Mouse (Mus musculus) heart, embryonic 16.5 days (tissue): ENCODE data around the gene Ppm1h. TPM values are rescaled to one million over a fixed set of nuclear protein-coding genes. Genes with fewer than 3 reads are reported as not detected.

Source experiments
- ATAC-seq: fragments of 200-750 bp; cut with Nextera tagmentation; replicated peaks from 2 replicates; pipeline ENCODE4 v1.8.0; 2017; ENCODE audit warnings: moderate number of reproducible peaks; ENCODE audit not compliant: insufficient read depth, low FRiP score; ENCODE audit errors: extremely low read depth
- H3K27ac ChIP-seq: fragments of 300-500 bp; sonication (generic); 2 replicates; pipeline ENCODE4 v1.5.1; 2014; ENCODE audit warnings: mild to moderate bottlenecking, low read length, control low read depth, moderate library complexity
- H3K27me3 ChIP-seq: fragments of 300-500 bp; sonication (generic); 2 replicates; pipeline ENCODE4 v1.6.1; 2014; ENCODE audit warnings: low read length, mixed read lengths; ENCODE audit not compliant: control insufficient read depth, insufficient read depth
- H3K36me3 ChIP-seq: fragments of 300-500 bp; sonication (generic); 2 replicates; pipeline ENCODE4 v1.6.1; 2014; ENCODE audit not compliant: control insufficient read depth, insufficient read depth
- H3K4me1 ChIP-seq: fragments of 300-500 bp; sonication (generic); 2 replicates; pipeline ENCODE4 v1.6.1; 2014; ENCODE audit warnings: low read length, mixed read lengths; ENCODE audit not compliant: control insufficient read depth, insufficient read depth
- H3K4me2 ChIP-seq: fragments of 300-500 bp; sonication (generic); 2 replicates; pipeline ENCODE4 v1.6.1; 2014; ENCODE audit warnings: low read depth, mild to moderate bottlenecking, control low read depth, low read length
- H3K4me3 ChIP-seq: fragments of 300-500 bp; sonication (generic); 2 replicates; pipeline ENCODE4 v1.5.1; 2014; ENCODE audit warnings: mild to moderate bottlenecking, control low read depth, low read length
- H3K9ac ChIP-seq: fragments of 300-500 bp; sonication (generic); 2 replicates; pipeline ENCODE4 v1.6.1; 2014; ENCODE audit warnings: low read length, control low read depth
- H3K9me3 ChIP-seq: fragments of 300-500 bp; sonication (generic); replicated peaks from 2 replicates; pipeline ENCODE4 v1.6.1; 2016; ENCODE audit warnings: low read length; ENCODE audit not compliant: control insufficient read depth
- WGBS: fragments of 180-500 bp; shearing (Covaris S2); extraction: QIAGEN DNeasy Blood & Tissue Kit; methylation state at CpG from one replicate; pipeline ENCODE4 v1.1.7; 2014; 5-methylcytosine and 5-hydroxymethylcytosine counted together
- polyA plus RNA-seq: library from polyadenylated mRNA; unstranded; fragments of >200 nt; fragmentation: Nextera tagmentation; extraction: Ambion mirVana; gene quantifications from 2 replicates; pipeline ENCODE4 v1.2.1, GENCODE M21; 2015

Gene Ppm1h
- polyA plus RNA-seq, 1 experiment from 2014 or later: 9.4 TPM

- Histone ChIP-seq H3K9me3 (no peaks in the 10 kb centered on the region), H3K27ac (no peak overlapping the region), H3K4me2 (no peak overlapping the region), H3K9ac (no peak overlapping the region), H3K36me3 (no peaks in the 10 kb centered on the region), H3K4me1 (peaks cover 44% of the 10 kb centered on the region), H3K4me3 (no peak overlapping the region), H3K27me3 (no peaks in the 10 kb centered on the region)
- 89% methylated on average over 15 of the region's 15 CpGs for WGBS
- ATAC-seq: no peak
Observed at GRCm38 (mm10) chr10:122857155-122857554, 178.6 kb downstream of the Ppm1h start.

GRCm38 (mm10) chr10:122858904-122859641, 180.5 kb downstream of the Ppm1h start:
- 50% methylated on average over 8 of the region's 8 CpGs for WGBS
- no peaks in the 10 kb centered on the region for H3K9me3 ChIP-seq
- H3K4me1 ChIP-seq: peaks cover 38% of the 10 kb centered on the region
- H3K4me3 ChIP-seq: no peak overlapping the region
- H3K36me3 ChIP-seq: no peaks in the 10 kb centered on the region
- no peak overlapping the region for H3K4me2 ChIP-seq
- H3K9ac ChIP-seq: no peak overlapping the region
- no peaks in the 10 kb centered on the region for H3K27me3 ChIP-seq
- no peak for ATAC-seq
- peak overlapping the region; percentile 69 for H3K27ac ChIP-seq

GRCm38 (mm10) chr10:122859642-122859997, 181.1 kb downstream of the Ppm1h start:
- Histone ChIP-seq H3K9ac (no peak overlapping the region), H3K36me3 (no peaks in the 10 kb centered on the region), H3K27ac (peak overlapping the region; percentile 69), H3K27me3 (no peaks in the 10 kb centered on the region), H3K4me1 (peaks cover 33% of the 10 kb centered on the region), H3K4me3 (no peak overlapping the region), H3K4me2 (no peak overlapping the region), H3K9me3 (no peaks in the 10 kb centered on the region)
- ATAC-seq: no peak
- 57% methylated on average over 8 of the region's 8 CpGs for WGBS

- Histone ChIP-seq H3K9me3 (no peaks in the 10 kb centered on the region), H3K36me3 (no peaks in the 10 kb centered on the region), H3K9ac (no peak overlapping the region), H3K4me3 (no peak overlapping the region), H3K27ac (peak overlapping the region; percentile 24; the same call in 1 of the 2 replicates), H3K27me3 (no peaks in the 10 kb centered on the region), H3K4me2 (no peak overlapping the region), H3K4me1 (peaks cover 28% of the 10 kb centered on the region)
- no peak for ATAC-seq
- 53% methylated on average over 6 of the region's 7 CpGs for WGBS
Observed at GRCm38 (mm10) chr10:122860076-122860475, 181.5 kb downstream of the Ppm1h start.

GRCm38 (mm10) chr10:122861696-122862385, 183.3 kb downstream of the Ppm1h start:
- Histone ChIP-seq H3K9ac (no peak overlapping the region), H3K4me3 (no peak overlapping the region), H3K9me3 (no peaks in the 10 kb centered on the region), H3K4me1 (peaks cover 13% of the 10 kb centered on the region; the same call in 1 of the 2 replicates), H3K27me3 (no peaks in the 10 kb centered on the region), H3K4me2 (no peak overlapping the region), H3K27ac (no peak overlapping the region), H3K36me3 (no peaks in the 10 kb centered on the region)
- no peak for ATAC-seq
- 88% methylated on average over 18 of the region's 18 CpGs for WGBS

GRCm38 (mm10) chr10:122862386-122863023, 183.9 kb downstream of the Ppm1h start:
- no peak overlapping the region for H3K4me3 ChIP-seq
- ATAC-seq: no peak
- WGBS: 84% methylated on average over 17 of the region's 17 CpGs

GRCm38 (mm10) chr10:122869865-122870503, 191.4 kb downstream of the Ppm1h start:
- Histone ChIP-seq H3K27ac (peak overlapping the region; percentile 51), H3K36me3 (no peaks in the 10 kb centered on the region), H3K4me3 (no peak overlapping the region), H3K4me2 (no peak overlapping the region), H3K4me1 (peaks cover 15% of the 10 kb centered on the region), H3K27me3 (no peaks in the 10 kb centered on the region), H3K9ac (no peak overlapping the region), H3K9me3 (no peaks in the 10 kb centered on the region)
- WGBS: 39% methylated on average over 8 of the region's 8 CpGs
- peak; percentile 67; the same call in 1 of the 2 replicates for ATAC-seq

More at GRCm38 (mm10) chr10:122862386-122863023, 183.9 kb downstream of the Ppm1h start:
- Histone ChIP-seq H3K9ac (no peak overlapping the region), H3K27me3 (no peaks in the 10 kb centered on the region), H3K27ac (no peak overlapping the region), H3K4me2 (no peak overlapping the region), H3K4me1 (peaks cover 13% of the 10 kb centered on the region; the same call in 1 of the 2 replicates), H3K36me3 (no peaks in the 10 kb centered on the region), H3K9me3 (no peaks in the 10 kb centered on the region)

GRCm38 (mm10) chr10:122870848-122871494, 192.4 kb downstream of the Ppm1h start:
- Histone ChIP-seq H3K27me3 (no peaks in the 10 kb centered on the region), H3K4me1 (peaks cover 15% of the 10 kb centered on the region), H3K9ac (no peak overlapping the region), H3K4me2 (no peak overlapping the region), H3K36me3 (no peaks in the 10 kb centered on the region), H3K9me3 (no peaks in the 10 kb centered on the region), H3K4me3 (no peak overlapping the region), H3K27ac (no peak overlapping the region)
- no peak for ATAC-seq
- whole genome bisulfite sequencing: 80% methylated on average over 3 of the region's 3 CpGs
